Mouse (Mus musculus) liver, embryonic 14.5 days (tissue): Measurements from ENCODE around the gene Lsm2. TPM values are rescaled to one million over a fixed set of nuclear protein-coding genes. Genes with fewer than 3 reads are reported as not detected.

ENCODE experiments used
- ATAC-seq: fragments of 200-750 bp; cut with Nextera tagmentation; 2 replicates; pipeline ENCODE4 v1.8.0; 2017; ENCODE audit warnings: moderate number of reproducible peaks, mild to moderate bottlenecking, moderate library complexity; ENCODE audit not compliant: insufficient read depth
- DNase-seq, 3 experiments: peaks; one replicate each; pipeline ENCODE4 v3.0.0-alpha.2; 2012 to 2013; ENCODE audit warnings: low read depth in 3 of 3, low spot score in 3 of 3
- H3K27ac ChIP-seq: fragments of 300-500 bp; sonication (generic); 2 replicates; pipeline ENCODE4 v1.5.1; 2014; ENCODE audit warnings: moderate library complexity, mild to moderate bottlenecking, control low read depth, inconsistent platforms
- H3K27me3 ChIP-seq: fragments of 300-500 bp; sonication (generic); 2 replicates; pipeline ENCODE4 v1.6.1; 2014; ENCODE audit warnings: mild to moderate bottlenecking, low read length, moderate library complexity; ENCODE audit not compliant: control insufficient read depth, insufficient read depth
- H3K36me3 ChIP-seq: fragments of 300-500 bp; sonication (generic); replicated peaks from 2 replicates; pipeline ENCODE4 v1.6.1; 2014; ENCODE audit warnings: low read depth; ENCODE audit not compliant: control insufficient read depth, insufficient read depth
- H3K4me1 ChIP-seq, 2 experiments: fragments of 200-500 bp in 1 of 2; fragments of 300-500 bp in 1 of 2; sonication (generic) in 1 of 2; replicated peaks; 2 replicates each; pipeline ENCODE4 v1.6.1; 2012 to 2014; ENCODE audit warnings: antibody characterized with exemption in 1 of 2, inconsistent platforms in 1 of 2, low read length in 1 of 2; ENCODE audit not compliant: control insufficient read depth in 2 of 2, insufficient read depth in 2 of 2
- H3K4me2 ChIP-seq: fragments of 300-500 bp; sonication (generic); 2 replicates; pipeline ENCODE4 v1.6.1; 2014; ENCODE audit warnings: low read depth, mild to moderate bottlenecking, control low read depth, moderate library complexity
- H3K4me3 ChIP-seq, 2 experiments: fragments of 200-500 bp in 1 of 2; fragments of 300-500 bp in 1 of 2; sonication (generic) in 1 of 2; 2 replicates each; pipeline ENCODE4 v1.5.1; 2012 to 2014; ENCODE audit warnings: low read depth in 2 of 2, low read length in 2 of 2, mild to moderate bottlenecking in 2 of 2, control low read depth in 1 of 2, inconsistent platforms in 1 of 2, moderate library complexity in 1 of 2; ENCODE audit not compliant: insufficient read depth in 1 of 2
- H3K9ac ChIP-seq: fragments of 300-500 bp; sonication (generic); replicated peaks from 2 replicates; pipeline ENCODE4 v1.6.1; 2014; ENCODE audit warnings: mild to moderate bottlenecking, control low read depth, moderate library complexity
- H3K9me3 ChIP-seq: fragments of 300-500 bp; sonication (generic); 2 replicates; pipeline ENCODE4 v1.6.1; 2016; ENCODE audit warnings: low read length, mixed read lengths; ENCODE audit not compliant: control insufficient read depth
- CTCF ChIP-seq: IDR thresholded peaks from 2 replicates; pipeline ENCODE4 v1.5.1; 2016; ENCODE audit warnings: antibody characterized with exemption, low read depth, control low read depth
- EP300 ChIP-seq: IDR thresholded peaks from 2 replicates; pipeline ENCODE4 v1.6.1; 2016; ENCODE audit warnings: antibody characterized with exemption, low read depth
- WGBS: fragments of 180-500 bp; shearing (Covaris S2); extraction: QIAGEN DNeasy Blood & Tissue Kit; methylation state at CpG from one replicate; pipeline ENCODE4 v1.1.7; 2014; ENCODE audit not compliant: insufficient replicate concordance; 5-methylcytosine and 5-hydroxymethylcytosine counted together
- polyA plus RNA-seq, 2 experiments: library from polyadenylated mRNA; depleted of rRNA in 1 of 2; stranded (reverse) in 1 of 2; unstranded in 1 of 2; fragments of >200 nt; fragmentation: Nextera tagmentation in 1 of 2; extraction: Ambion mirVana in 1 of 2; gene quantifications; 2 replicates each; pipeline versions ENCODE4 v1.2.1 to v1.2.3; 2012 to 2014

Gene Lsm2
- polyA plus RNA-seq, 2 experiments, result 121 to 122 TPM

- H3K9ac ChIP-seq, result no peak overlapping the region
- H3K9me3 ChIP-seq, result no peaks in the 10 kb centered on the region
- H3K36me3 ChIP-seq, result peaks cover 41% of the 10 kb centered on the region
- WGBS, result 72% methylated on average over 10 of the region's 10 CpGs
- H3K27ac ChIP-seq, result no peak overlapping the region
- ATAC-seq (no peak), DNase-seq (no peak)
- H3K4me2 ChIP-seq, result no peak overlapping the region
- no peak for TF ChIP-seq EP300
- no peak for TF ChIP-seq CTCF
- H3K27me3 ChIP-seq, result no peaks in the 10 kb centered on the region
- peaks cover 9% of the 10 kb centered on the region in 2 experiments for H3K4me1 ChIP-seq
- H3K4me3 ChIP-seq, result no peak overlapping the region
Measured at GRCm38 (mm10) chr17:35016791-35017705, 35.4 kb downstream of the Lsm2 start.

GRCm38 (mm10) chr17:35017706-35018030 is 36.0 kb downstream of the Lsm2 start:
- peaks cover 35% of the 10 kb centered on the region for H3K36me3 ChIP-seq
- TF ChIP-seq CTCF (no peak), EP300 (no peak)
- WGBS, result 60% methylated on average over 14 of the region's 14 CpGs
- H3K4me1 ChIP-seq, result peaks cover 15% of the 10 kb centered on the region in 2 experiments
- DNase-seq (no peak), ATAC-seq (no peak)
- no peak overlapping the region for H3K4me3 ChIP-seq
- no peak overlapping the region for H3K4me2 ChIP-seq
- no peak overlapping the region for H3K27ac ChIP-seq
- H3K9ac ChIP-seq, result no peak overlapping the region
- no peaks in the 10 kb centered on the region for H3K27me3 ChIP-seq
- no peaks in the 10 kb centered on the region for H3K9me3 ChIP-seq

- TF ChIP-seq CTCF (no peak), EP300 (no peak)
- DNase-seq, result no peak
- WGBS, result 53% methylated on average over 3 of the region's 3 CpGs
- Histone ChIP-seq H3K9me3 (no peaks in the 10 kb centered on the region), H3K4me3 (no peak overlapping the region), H3K9ac (no peak overlapping the region), H3K27me3 (no peaks in the 10 kb centered on the region), H3K36me3 (peaks cover 30% of the 10 kb centered on the region), H3K4me2 (no peak overlapping the region), H3K27ac (no peak overlapping the region), H3K4me1 (peaks cover 17 to 20% of the 10 kb centered on the region in 2 experiments)
- no peak for ATAC-seq
Measured at GRCm38 (mm10) chr17:35018171-35018570, 36.5 kb downstream of the Lsm2 start.

GRCm38 (mm10) chr17:35019894-35020293 is 38.2 kb downstream of the Lsm2 start:
- Histone ChIP-seq H3K9ac (no peak overlapping the region), H3K4me1 (peaks cover 17 to 29% of the 10 kb centered on the region in 2 experiments), H3K9me3 (no peaks in the 10 kb centered on the region), H3K27me3 (no peaks in the 10 kb centered on the region), H3K36me3 (peaks cover 13% of the 10 kb centered on the region), H3K27ac (no peak overlapping the region), H3K4me3 (no peak overlapping the region), H3K4me2 (no peak overlapping the region)
- no peak for ATAC-seq
- no peak for DNase-seq
- WGBS, result 74% methylated on average over 11 of the region's 11 CpGs
- TF ChIP-seq EP300 (no peak), CTCF (no peak)

- TF ChIP-seq EP300 (no peak), CTCF (no peak)
- no peak overlapping the region for H3K9ac ChIP-seq
- no peak overlapping the region for H3K4me3 ChIP-seq
- peaks cover 17 to 30% of the 10 kb centered on the region in 2 experiments for H3K4me1 ChIP-seq
- WGBS, result 82% methylated on average over 8 of the region's 8 CpGs
- H3K4me2 ChIP-seq, result no peak overlapping the region
- ATAC-seq (no peak), DNase-seq (no peak)
- no peaks in the 10 kb centered on the region for H3K9me3 ChIP-seq
- peaks cover 6% of the 10 kb centered on the region for H3K36me3 ChIP-seq
- H3K27me3 ChIP-seq, result no peaks in the 10 kb centered on the region
- H3K27ac ChIP-seq, result no peak overlapping the region
Measured at GRCm38 (mm10) chr17:35020551-35020950, 38.9 kb downstream of the Lsm2 start.
